Mouse (Mus musculus) layer of hippocampus, adult 18-20 months (tissue): Measurements from ENCODE around the gene Rpe65. TPM values are rescaled to one million over a fixed set of nuclear protein-coding genes. Genes with fewer than 3 reads are reported as not detected.

ENCODE experiments used
- DNase-seq, 2 experiments: peaks; one replicate each; pipeline ENCODE4 v3.0.0; 2022; ENCODE audit warnings: low spot score in 2 of 2
- long read RNA-seq: library from polyadenylated mRNA; stranded (forward); transcript quantifications from one replicate; pipeline ENCODE4 v2.0.0, GENCODE M21; 2021
- total RNA-seq, 2 experiments: library from RNA; stranded (reverse); gene quantifications; 2 replicates each; pipeline ENCODE4 v1.2.3; 2021

The Rpe65 gene
- total RNA-seq = not detected
- long read RNA-seq = 0 reads

DNA sequence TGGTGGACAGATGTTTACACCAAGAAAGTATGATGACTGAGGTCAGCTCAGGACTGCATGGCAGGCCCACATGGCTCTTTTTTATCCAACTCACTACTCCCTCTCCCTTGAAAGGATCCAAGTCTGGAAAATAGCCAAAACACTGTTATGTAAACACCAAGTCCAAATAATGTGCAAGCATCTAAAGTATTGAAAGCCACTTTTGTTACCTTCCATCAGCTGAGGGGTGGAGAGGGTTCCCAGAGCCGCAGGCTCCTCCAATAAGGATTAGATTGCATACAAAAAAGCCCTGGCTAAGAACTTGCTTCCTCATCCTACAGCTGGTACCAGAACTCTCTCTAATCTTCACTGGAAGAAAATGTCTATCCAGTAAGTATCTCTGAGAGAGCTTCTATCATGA, at the start of gene Rpe65:
Gene Rpe65 (plus strand): TSS at position 301 of the 400 bp plus-strand sequence.
- DNase-seq = no peak

DNA sequence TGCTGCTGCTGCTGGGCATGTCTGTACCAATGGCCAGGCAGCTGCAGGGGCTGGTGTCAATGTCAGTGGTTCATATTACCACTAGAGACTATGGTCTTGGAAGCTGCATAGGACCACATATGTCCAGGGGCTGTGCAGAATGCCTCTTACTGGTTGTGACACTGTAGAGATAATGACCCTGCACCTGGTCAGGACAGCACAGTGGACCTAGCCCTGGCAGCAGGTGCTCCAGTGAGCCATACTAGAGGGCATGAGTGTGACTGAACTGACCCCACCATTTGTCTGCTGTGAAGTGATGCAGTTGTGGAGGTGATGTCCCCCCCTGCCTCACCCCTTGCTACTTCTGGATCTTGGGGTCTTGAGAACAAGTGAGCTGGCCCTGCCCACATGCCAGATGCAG, 48.8 kb upstream of the Rpe65 start:
- DNase-seq = no peak

DNA sequence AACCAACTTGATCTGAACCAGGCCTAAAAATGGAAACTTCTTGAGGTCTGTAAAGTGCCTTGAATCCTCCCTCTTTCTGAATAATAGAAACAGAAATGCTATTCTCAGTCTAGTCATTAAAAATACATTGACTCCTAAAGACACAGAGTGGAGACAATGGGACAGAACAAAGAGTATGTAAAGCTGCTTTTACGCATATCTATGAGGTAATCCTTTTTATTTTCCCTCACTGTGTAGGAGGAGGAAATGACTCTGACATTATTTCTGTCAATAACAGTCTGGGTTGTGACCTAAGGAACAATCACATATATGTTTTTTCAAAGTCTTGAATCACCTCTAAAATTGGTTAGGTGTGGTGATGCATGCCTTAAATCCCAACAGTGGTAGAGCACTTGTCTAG, 16.0 kb downstream of the Rpe65 start:
- no peak for DNase-seq

DNA sequence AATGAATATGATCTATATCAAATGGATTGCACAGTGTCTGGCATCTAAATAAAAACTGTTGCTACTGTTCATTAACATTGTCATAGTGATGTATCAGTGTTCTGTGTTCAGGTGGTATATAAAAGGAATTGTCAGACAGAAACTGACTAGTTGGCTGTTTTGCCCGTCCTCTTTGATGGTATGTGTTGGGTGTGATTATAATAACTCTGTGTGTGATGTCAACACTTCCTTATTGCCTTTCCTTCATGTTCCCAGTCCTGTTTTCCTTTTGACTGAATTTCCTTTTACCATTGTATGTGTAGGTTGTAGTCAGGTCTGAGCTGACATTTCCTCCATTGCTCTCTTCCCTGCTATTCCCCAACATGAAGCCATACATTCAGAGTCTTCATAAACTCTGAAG, 22.1 kb downstream of the Rpe65 start:
- DNase-seq = no peak

DNA sequence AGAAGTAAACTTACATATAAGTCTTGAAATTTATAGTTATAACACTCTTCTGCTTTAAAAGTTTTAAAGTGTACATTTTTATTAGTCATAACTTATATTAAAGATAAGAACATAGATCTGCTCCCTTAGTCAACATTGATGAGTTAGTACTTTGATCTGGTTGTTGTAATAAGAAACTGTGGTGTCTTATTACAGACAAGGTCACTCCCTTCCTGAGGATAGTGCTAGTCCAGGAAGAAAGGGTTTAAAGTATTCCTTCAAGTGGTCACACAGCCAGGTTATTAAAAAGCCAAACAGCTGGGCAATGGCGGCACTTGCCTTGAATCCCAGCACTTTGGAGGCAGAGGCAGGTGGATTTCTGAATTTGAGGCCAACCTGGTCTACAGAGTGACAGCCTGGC, 25.0 kb downstream of the Rpe65 start:
- DNase-seq = no peak

DNA sequence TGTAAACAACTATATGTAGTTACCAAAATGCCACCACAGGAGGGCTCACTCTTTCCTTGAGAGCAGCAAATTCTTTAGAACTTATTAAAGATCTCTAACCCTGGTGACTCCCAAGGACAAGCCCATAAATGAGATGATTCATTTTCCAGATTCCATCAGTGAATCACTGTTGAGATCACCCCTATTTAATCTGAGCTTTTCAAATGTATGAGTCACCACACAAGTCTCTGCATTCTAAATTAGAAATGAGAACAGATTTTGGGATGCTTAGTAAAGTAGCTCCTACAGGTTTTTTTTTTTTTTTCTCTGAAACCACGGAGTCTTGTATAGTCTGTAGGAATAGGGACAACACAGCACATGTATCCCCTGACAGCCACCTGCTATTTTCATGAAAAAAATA, 61.8 kb downstream of the Rpe65 start:
- peak in 1 of 2 experiments; percentile 7 for DNase-seq

DNA sequence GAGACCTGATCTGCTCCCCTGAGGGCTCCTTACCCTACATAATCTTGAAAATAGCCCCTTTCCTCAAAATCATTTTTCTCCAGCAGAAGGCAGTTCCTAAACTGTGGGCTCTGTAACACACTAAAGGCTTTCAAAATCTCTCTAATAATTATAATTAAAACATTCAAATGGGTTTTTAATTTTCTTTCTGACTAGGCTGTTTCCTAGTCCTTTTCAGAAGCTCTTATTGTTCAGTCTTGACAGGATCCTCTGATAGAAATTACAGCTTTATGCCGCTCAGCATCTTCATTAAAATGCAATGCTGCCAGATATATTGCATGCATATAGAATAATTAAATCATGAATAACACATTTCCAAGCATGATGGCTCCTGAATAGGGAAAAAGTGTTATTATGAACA, 64.4 kb downstream of the Rpe65 start:
- DNase-seq = no peak

Other genes with a start within 250 kb of the Rpe65 start
- gene Depdc1a, start 103.7 kb upstream of the Rpe65 start, total RNA-seq = not detected
- 10 to 100 TPM; 21.3 to 25.4 TPM for gene Wls, start 240.5 kb downstream of the Rpe65 start, total RNA-seq